Mouse (Mus musculus) heart, embryonic 12.5 days (tissue): ENCODE data around the gene Dpf3. TPM values are rescaled to one million over a fixed set of nuclear protein-coding genes. Genes with fewer than 3 reads are reported as not detected.
A peak's percentile ranks its signal among the peaks of the same experiment; 100 is the strongest.

Experiments
- ATAC-seq: fragments of 200-750 bp; cut with Nextera tagmentation; 2 replicates; pipeline ENCODE4 v1.8.0; 2017; ENCODE audit warnings: moderate TSS enrichment, moderate library complexity; ENCODE audit not compliant: insufficient number of reproducible peaks, low FRiP score
- H3K27ac ChIP-seq: fragments of 300-500 bp; sonication (generic); 2 replicates; pipeline ENCODE4 v1.5.1; 2016; ENCODE audit warnings: mild to moderate bottlenecking, moderate library complexity; ENCODE audit not compliant: poor library complexity, severe bottlenecking
- H3K27me3 ChIP-seq: fragments of 300-500 bp; sonication (generic); replicated peaks from 2 replicates; pipeline ENCODE4 v1.6.1; 2016; ENCODE audit warnings: mild to moderate bottlenecking, moderate library complexity
- H3K36me3 ChIP-seq: fragments of 300-500 bp; sonication (generic); 2 replicates; pipeline ENCODE4 v1.6.1; 2016; ENCODE audit warnings: mild to moderate bottlenecking, moderate library complexity
- H3K4me1 ChIP-seq: fragments of 300-500 bp; sonication (generic); replicated peaks from 2 replicates; pipeline ENCODE4 v1.6.1; 2016; ENCODE audit warnings: mild to moderate bottlenecking
- H3K4me2 ChIP-seq: fragments of 300-500 bp; sonication (generic); 2 replicates; pipeline ENCODE4 v1.6.1; 2016; ENCODE audit warnings: mild to moderate bottlenecking, moderate library complexity
- H3K4me3 ChIP-seq: fragments of 300-500 bp; sonication (generic); 2 replicates; pipeline ENCODE4 v1.5.1; 2016; ENCODE audit warnings: mild to moderate bottlenecking
- H3K9ac ChIP-seq: fragments of 300-500 bp; sonication (generic); 2 replicates; pipeline ENCODE4 v1.6.1; 2016; ENCODE audit warnings: mild to moderate bottlenecking, moderate library complexity
- H3K9me3 ChIP-seq: fragments of 300-500 bp; sonication (generic); replicated peaks from 2 replicates; pipeline ENCODE4 v1.6.1; 2016; ENCODE audit warnings: mild to moderate bottlenecking, moderate library complexity
- WGBS: fragments of 180-500 bp; shearing (Covaris S2); methylation state at CpG from one replicate; pipeline ENCODE4 v1.1.7; 2016; 5-methylcytosine and 5-hydroxymethylcytosine counted together
- polyA plus RNA-seq: library from polyadenylated mRNA; unstranded; fragments of >200 nt; fragmentation: Nextera tagmentation; extraction: Ambion mirVana; gene quantifications from 2 replicates; pipeline ENCODE4 v1.2.1, GENCODE M21; 2016

The Dpf3 gene
- polyA plus RNA-seq, 1 experiment from 2014 or later: 27.1 TPM

DNA sequence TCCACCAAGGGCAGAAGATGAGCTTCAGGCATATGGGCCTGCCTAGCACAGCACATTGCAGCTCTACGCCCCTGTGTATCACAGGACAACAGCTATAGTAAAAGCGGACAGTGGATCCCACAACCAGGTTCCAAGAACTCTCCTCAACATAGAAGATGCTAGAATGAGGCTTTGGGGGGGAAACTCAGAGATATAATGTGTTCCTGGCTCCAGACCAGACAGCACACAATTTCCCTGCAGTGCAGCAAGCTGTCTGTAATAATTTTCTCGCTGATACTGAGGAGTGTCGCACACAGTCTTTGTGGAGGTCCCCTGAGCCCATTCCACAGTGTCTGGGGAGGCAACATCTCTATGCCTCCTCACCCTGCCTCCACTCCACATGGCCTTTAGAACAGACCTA lies 146.6 kb downstream of the Dpf3 start:
- WGBS: 91% methylated on average over 4 of the region's 4 CpGs
- Histone ChIP-seq H3K36me3 (no peaks in the 10 kb centered on the region), H3K27ac (no peak overlapping the region), H3K4me3 (no peak overlapping the region), H3K4me1 (peaks cover 32% of the 10 kb centered on the region), H3K27me3 (no peaks in the 10 kb centered on the region), H3K4me2 (no peak overlapping the region), H3K9me3 (no peaks in the 10 kb centered on the region), H3K9ac (no peak overlapping the region)
- ATAC-seq: no peak

DNA sequence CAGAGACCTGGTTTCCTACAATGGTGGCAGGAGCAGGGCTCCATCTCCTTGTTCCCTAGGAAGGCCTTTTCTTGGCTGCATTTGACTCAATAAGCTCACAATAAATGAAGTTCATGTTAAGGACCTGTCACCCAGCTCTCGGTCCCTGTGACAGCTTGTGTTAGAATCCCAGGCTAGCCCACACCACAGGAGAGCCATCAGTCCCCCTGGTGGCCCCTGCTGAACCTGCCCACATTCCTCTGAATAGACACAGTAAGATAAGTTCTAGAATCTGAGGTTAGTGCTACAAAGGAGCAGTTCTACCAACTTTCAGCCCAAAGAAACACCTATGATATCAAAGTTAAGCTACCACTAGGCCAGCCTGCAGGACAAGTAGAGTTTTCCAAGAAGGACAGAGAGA lies 149.2 kb downstream of the Dpf3 start:
- no peaks in the 10 kb centered on the region for H3K9me3 ChIP-seq
- no peak for ATAC-seq
- H3K27me3 ChIP-seq: no peaks in the 10 kb centered on the region
- 72% methylated on average over 1 of the region's 1 CpGs for WGBS
- no peak overlapping the region for H3K4me3 ChIP-seq
- peaks cover 38% of the 10 kb centered on the region for H3K4me1 ChIP-seq
- no peak overlapping the region for H3K27ac ChIP-seq
- no peak overlapping the region for H3K9ac ChIP-seq
- no peak overlapping the region for H3K4me2 ChIP-seq
- no peaks in the 10 kb centered on the region for H3K36me3 ChIP-seq

DNA sequence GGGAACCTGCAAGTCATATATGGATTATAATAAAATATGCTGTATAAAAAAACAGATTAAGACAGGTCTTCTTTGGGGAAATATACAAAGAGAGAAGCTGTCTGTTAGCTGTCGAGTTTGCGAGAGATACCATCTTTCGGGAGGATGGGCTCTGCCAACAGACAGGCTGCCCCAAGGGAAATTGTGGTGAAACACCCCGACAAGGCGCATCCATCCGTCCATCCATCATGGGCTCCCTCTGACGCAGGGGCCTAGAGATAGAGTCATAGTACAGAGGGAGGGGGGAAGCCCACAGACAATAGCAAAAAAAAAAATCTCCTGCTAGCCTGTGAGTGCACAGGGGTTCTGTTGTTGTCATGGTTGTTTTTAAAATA lies 149.8 kb downstream of the Dpf3 start:
- Histone ChIP-seq H3K4me2 (no peak overlapping the region), H3K4me3 (no peak overlapping the region), H3K4me1 (peaks cover 33% of the 10 kb centered on the region), H3K9ac (no peak overlapping the region), H3K9me3 (no peaks in the 10 kb centered on the region), H3K27me3 (no peaks in the 10 kb centered on the region), H3K36me3 (no peaks in the 10 kb centered on the region), H3K27ac (no peak overlapping the region)
- no peak for ATAC-seq
- 51% methylated on average over 7 of the region's 7 CpGs for WGBS

DNA sequence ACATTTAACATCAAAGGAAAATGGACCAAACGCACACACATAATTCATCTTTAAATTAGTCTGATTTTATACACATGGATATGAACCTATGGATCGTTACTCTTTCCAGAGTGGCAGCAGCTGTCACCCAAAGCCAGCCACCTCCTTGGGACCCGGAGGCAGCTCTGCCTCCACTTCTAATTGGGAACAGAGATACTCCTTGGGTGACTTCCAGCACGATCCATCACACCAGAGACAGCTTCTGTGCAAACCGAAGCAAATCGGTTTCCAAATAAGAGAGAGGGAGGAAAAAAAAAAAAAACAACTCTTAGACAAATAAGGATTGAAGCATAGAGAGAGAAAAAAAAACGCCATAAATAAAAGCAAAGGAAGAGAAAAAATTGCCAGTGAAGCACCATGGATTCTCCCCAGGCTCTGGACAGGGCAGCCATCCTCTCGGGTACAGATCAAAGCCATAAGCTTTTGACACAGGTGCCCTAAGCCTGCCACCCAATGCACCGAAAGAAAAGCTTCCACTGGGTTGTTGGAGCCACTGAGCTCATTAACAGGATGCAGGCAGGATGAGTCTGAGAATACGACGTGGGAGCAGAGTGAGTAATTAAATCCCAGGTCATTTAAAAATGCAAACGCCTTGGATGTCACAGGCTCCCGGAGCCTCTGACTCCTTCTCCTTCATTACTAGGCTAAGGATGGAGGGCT lies 150.3 kb downstream of the Dpf3 start:
- Histone ChIP-seq H3K9ac (no peak overlapping the region), H3K27ac (no peak overlapping the region), H3K36me3 (no peaks in the 10 kb centered on the region), H3K27me3 (no peaks in the 10 kb centered on the region), H3K4me1 (peaks cover 27% of the 10 kb centered on the region), H3K4me2 (no peak overlapping the region), H3K4me3 (no peak overlapping the region), H3K9me3 (no peaks in the 10 kb centered on the region)
- ATAC-seq: no peak
- 52% methylated on average over 13 of the region's 13 CpGs for WGBS

DNA sequence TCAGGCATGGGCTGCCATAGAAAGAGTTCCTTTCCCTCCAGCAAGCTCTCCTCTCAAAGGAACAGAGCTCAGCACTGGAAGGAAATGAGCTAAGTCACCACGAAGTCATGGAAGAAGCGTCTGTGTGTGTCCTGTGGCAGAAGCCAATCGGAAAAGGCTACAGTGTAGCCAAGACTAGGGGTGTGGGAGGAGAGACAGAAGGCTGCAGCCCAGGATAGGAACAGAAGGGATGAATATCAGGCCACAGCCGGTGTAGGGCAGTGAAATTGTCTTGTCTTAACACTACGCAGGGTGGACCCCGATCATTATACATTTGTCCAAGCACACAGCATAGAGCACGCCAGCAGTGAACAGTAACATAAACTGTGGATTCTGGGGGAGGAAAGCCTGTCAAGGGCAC lies 157.5 kb downstream of the Dpf3 start:
- Histone ChIP-seq H3K9ac (no peak overlapping the region), H3K27ac (no peak overlapping the region), H3K36me3 (peaks cover 7% of the 10 kb centered on the region; the same call in 1 of the 2 replicates), H3K4me2 (no peak overlapping the region), H3K4me1 (peaks cover 61% of the 10 kb centered on the region), H3K4me3 (no peak overlapping the region), H3K9me3 (no peaks in the 10 kb centered on the region), H3K27me3 (no peaks in the 10 kb centered on the region)
- ATAC-seq: no peak
- WGBS: 70% methylated on average over 7 of the region's 7 CpGs

DNA sequence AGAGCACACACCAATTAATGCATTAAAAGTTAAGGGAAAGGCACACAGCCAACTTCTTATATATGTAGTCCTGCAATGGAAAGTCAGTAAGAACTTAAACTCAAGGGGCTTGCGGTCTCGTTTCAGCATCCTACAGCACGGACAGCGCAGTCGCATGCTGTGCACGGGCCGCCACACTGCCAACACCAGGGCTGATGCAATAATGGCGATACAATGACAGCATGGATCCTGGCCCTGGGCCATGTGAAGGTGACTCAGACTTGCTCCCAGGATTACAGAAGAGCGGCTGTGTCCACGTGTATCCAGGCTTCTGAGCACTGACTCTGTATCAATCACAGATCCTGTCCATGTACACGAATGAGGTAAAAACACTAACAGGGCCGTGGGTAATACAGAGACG lies 158.6 kb downstream of the Dpf3 start:
- peaks cover 57% of the 10 kb centered on the region for H3K4me1 ChIP-seq
- no peak overlapping the region for H3K9ac ChIP-seq
- no peaks in the 10 kb centered on the region for H3K27me3 ChIP-seq
- no peak overlapping the region for H3K4me3 ChIP-seq
- ATAC-seq: peak; percentile 46; the same call in 1 of the 2 replicates
- no peaks in the 10 kb centered on the region for H3K9me3 ChIP-seq
- H3K4me2 ChIP-seq: no peak overlapping the region
- 68% methylated on average over 13 of the region's 13 CpGs for WGBS
- peak overlapping the region; percentile 49; the same call in 1 of the 2 replicates for H3K27ac ChIP-seq
- peaks cover 13% of the 10 kb centered on the region for H3K36me3 ChIP-seq

DNA sequence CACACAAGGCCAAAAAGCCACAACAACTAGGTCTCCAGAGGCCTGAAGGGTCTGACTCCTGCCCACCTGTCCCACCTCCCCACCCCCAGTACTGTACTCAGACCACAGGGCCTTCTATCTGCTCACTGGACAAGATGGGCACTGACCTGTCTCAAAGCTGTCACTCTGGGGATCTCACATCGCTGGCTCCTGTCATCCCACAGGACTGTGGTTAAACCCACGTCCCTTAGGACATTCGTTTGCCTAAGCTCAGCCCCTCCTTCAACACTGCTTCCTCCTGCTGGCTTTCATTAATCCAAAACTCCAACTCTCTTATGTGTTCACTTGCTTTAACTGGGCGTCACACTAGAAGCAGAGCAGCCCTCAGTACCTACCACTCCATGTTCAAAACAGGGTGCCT lies 159.0 kb downstream of the Dpf3 start:
- no peaks in the 10 kb centered on the region for H3K27me3 ChIP-seq
- H3K4me1 ChIP-seq: peaks cover 53% of the 10 kb centered on the region
- ATAC-seq: no peak
- WGBS: 41% methylated on average over 4 of the region's 4 CpGs
- H3K4me2 ChIP-seq: no peak overlapping the region
- no peak overlapping the region for H3K9ac ChIP-seq
- no peak overlapping the region for H3K4me3 ChIP-seq
- no peaks in the 10 kb centered on the region for H3K9me3 ChIP-seq
- H3K36me3 ChIP-seq: peaks cover 13% of the 10 kb centered on the region
- H3K27ac ChIP-seq: peak overlapping the region; percentile 49

DNA sequence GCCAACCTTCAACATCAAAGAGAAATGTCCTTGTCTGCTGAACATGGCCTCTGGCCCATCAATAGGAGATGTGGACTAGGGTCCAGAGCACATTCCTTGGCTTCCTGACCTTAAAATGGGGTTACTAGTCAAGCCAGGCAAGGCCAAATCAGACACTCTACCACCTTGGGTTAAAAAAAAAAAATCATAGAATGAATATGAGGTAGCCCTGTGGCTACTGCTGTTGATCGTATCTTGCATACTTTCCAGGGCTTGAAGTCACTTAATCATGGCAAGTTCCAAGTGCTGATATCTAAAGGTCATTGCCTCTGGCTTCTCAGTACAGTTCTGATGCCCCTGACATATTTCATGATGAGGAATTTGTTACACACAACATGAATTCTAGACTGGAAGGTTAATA lies 160.1 kb downstream of the Dpf3 start:
- no peak for ATAC-seq
- Histone ChIP-seq H3K4me1 (peaks cover 51% of the 10 kb centered on the region), H3K4me3 (no peak overlapping the region), H3K4me2 (no peak overlapping the region), H3K36me3 (peaks cover 13% of the 10 kb centered on the region), H3K27ac (peak overlapping the region; percentile 59; the same call in 1 of the 2 replicates), H3K9me3 (no peaks in the 10 kb centered on the region), H3K27me3 (no peaks in the 10 kb centered on the region), H3K9ac (no peak overlapping the region)
- 57% methylated on average over 1 of the region's 1 CpGs for WGBS

DNA sequence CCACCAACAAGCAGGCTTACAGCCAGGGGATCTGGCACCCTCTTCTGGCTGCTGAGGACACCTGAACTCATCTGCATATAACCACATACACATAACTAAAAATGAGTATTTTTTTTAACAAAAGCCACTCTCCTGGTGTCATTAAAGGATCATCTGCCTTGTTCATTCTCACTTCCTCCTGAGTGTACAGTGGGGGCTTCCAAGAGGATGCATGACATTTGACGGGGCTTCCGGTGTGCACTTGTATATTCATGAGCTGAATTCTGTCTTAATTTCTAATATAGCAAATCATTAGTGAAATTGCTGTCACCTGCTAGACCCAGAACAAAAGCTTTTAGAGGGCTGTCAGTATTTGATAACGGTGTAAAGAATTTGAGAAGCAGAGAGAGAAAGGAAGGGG lies 166.8 kb downstream of the Dpf3 start:
- WGBS: 88% methylated on average over 3 of the region's 3 CpGs
- peaks cover 31% of the 10 kb centered on the region for H3K4me1 ChIP-seq
- H3K9me3 ChIP-seq: no peaks in the 10 kb centered on the region
- no peak overlapping the region for H3K4me2 ChIP-seq
- ATAC-seq: no peak
- H3K4me3 ChIP-seq: no peak overlapping the region
- no peak overlapping the region for H3K9ac ChIP-seq
- no peak overlapping the region for H3K27ac ChIP-seq
- H3K36me3 ChIP-seq: peaks cover 6% of the 10 kb centered on the region; the same call in 1 of the 2 replicates
- no peaks in the 10 kb centered on the region for H3K27me3 ChIP-seq

DNA sequence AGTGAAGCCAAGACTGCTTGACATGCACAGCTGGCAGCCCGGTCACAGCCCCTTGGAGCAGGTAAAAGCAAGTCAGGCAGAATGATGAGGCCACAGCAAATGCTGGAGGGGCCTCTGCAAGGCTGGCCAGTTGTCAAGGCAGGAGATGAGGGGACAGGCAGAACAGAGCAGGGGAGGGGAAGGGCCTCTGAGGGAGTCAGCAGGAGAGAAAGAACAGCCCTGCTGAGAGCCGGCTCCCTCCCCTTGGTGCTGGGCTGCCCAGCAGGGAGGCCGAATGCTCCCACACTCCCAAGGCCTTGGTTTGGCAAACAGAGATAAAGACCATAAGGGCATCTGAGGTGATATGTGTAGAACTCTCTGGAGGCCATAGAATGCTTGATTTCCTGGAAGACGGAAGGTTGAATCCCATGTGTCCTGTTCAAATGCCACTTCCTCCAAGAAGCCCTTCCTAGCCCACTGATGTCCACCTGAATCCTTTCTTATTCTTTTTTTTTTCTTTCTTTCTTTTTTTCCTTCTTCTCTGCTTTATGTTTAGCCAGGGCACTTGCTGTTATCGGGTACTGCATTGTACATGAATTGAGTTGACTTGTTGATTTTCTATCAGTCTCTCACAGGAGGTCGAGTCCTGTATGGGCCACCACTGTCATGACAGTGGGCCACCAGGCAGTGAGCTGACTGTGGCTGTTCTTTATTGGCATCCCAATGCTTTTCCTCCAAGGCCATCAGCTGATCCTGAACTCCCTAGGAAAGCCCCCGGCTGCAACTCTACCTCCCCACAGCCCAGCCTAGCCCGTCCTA lies 169.7 kb downstream of the Dpf3 start:
- peaks cover 34% of the 10 kb centered on the region for H3K4me1 ChIP-seq
- H3K27me3 ChIP-seq: no peaks in the 10 kb centered on the region
- WGBS: 57% methylated on average over 8 of the region's 8 CpGs
- peak overlapping the region; percentile 35; the same call in 1 of the 2 replicates for H3K9ac ChIP-seq
- peaks cover 4% of the 10 kb centered on the region; the same call in 1 of the 2 replicates for H3K36me3 ChIP-seq
- no peak overlapping the region for H3K4me2 ChIP-seq
- no peaks in the 10 kb centered on the region for H3K9me3 ChIP-seq
- ATAC-seq: peak; percentile 52; the same call in 1 of the 2 replicates
- H3K4me3 ChIP-seq: no peak overlapping the region
- no peak overlapping the region for H3K27ac ChIP-seq

DNA sequence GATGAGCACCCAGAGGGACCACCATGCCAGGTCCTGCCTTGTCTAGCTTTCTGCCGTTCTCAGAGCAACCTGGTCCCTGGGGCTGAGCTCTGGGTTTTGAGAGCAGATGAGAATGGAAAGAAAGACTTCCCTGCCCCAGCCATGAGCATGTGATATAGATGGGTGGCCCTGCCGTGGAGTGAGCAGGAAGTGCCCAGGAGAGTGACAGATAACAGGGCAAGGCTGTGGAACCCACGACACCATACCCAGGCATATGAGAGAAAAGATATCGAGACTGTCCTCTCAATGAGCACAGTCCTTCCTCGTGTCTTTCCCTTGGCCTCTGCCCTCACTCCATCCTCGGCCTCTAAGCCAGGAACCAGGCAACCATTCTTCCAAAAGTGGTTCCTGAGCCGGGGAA lies 172.8 kb downstream of the Dpf3 start:
- no peak overlapping the region for H3K9ac ChIP-seq
- peaks cover 46% of the 10 kb centered on the region for H3K4me1 ChIP-seq
- H3K4me2 ChIP-seq: no peak overlapping the region
- no peaks in the 10 kb centered on the region for H3K27me3 ChIP-seq
- no peak overlapping the region for H3K4me3 ChIP-seq
- peaks cover 4% of the 10 kb centered on the region; the same call in 1 of the 2 replicates for H3K36me3 ChIP-seq
- no peak overlapping the region for H3K27ac ChIP-seq
- no peak for ATAC-seq
- WGBS: 44% methylated on average over 7 of the region's 7 CpGs
- no peaks in the 10 kb centered on the region for H3K9me3 ChIP-seq
